In genomic region chr4:33262897-33263296, GRCm38 (mm10) we compare ENCODE assay signal across 24 mouse cellular contexts. TPM values are rescaled to one million over a fixed set of nuclear protein-coding genes. Genes with fewer than 3 reads are reported as not detected.
DNase-seq lines count a peak whose midpoint lies in the region; ATAC-seq and TF ChIP-seq lines count a peak whose summit lies in the region.
"Had no signal": no experiment of that assay in that cellular context is flagged by ENCODE, and none has a peak within 500 bp of the region (broad histone marks: within the 10 kb centered on the region; RNA-seq: fewer than 3 reads in every experiment).

No protein-coding gene starts in this region.

- no peak overlapping the region for H3K4me2 ChIP-seq in hindbrain, embryonic 12.5 days (replicated peaks)
- H3K4me2 ChIP-seq: embryonic facial prominence, embryonic 13.5 days; embryonic facial prominence, embryonic 15.5 days; forebrain, embryonic 12.5 days had no signal

- H3K27me3 ChIP-seq in hindbrain, embryonic 12.5 days, result no peaks in the 10 kb centered on the region
- H3K27me3 ChIP-seq: embryonic facial prominence, embryonic 13.5 days; embryonic facial prominence, embryonic 15.5 days; forebrain, embryonic 12.5 days had no signal

- in situ Hi-C loops in ES-E14 (cut with MboI; ENCODE audit: low sequenced_read_pairs in 2 of 2, unreplicated experiment in 2 of 2), result no loop called here

- H3K4me1 ChIP-seq in ES-E14 (ENCODE audit: control insufficient read depth in 2 of 2, insufficient read depth in 2 of 2, low read length in 2 of 2, poor library complexity in 1 of 2), result peaks cover 0 to 7% of the 10 kb centered on the region in 2 experiments; a peak in 2 of 4 replicates
- no peaks in the 10 kb centered on the region for H3K4me1 ChIP-seq in hindbrain, embryonic 12.5 days
- H3K4me1 ChIP-seq: forebrain, embryonic 12.5 days had no signal

- DNase-seq in 3T3-L1 (ENCODE audit: low read depth, low spot score) (peak; percentile 12), ES-E14 (ENCODE audit: low read depth, low spot score) (no peak), ZHBTc4 (ENCODE audit: low read depth, low spot score) (peak; percentile 52)
- DNase-seq in adrenal gland, postnatal 10 days, result no peak
- DNase-seq: adrenal gland, adult 2 months; adrenal gland, postnatal 14 days; adrenal gland, postnatal 36 days; cerebellum, adult 11-12 months; cerebellum, adult 2 months; cerebellum, adult 9-11 months; cerebellum, postnatal 14 days; cerebellum, postnatal 36 days; embryo, embryonic 11 days had no signal

- H3K9ac ChIP-seq in ES-E14 (ENCODE audit: insufficient read depth, low read depth, low read length, poor library complexity, severe bottlenecking), result no peak overlapping the region
- H3K9ac ChIP-seq in hindbrain, embryonic 12.5 days, result no peak overlapping the region
- H3K9ac ChIP-seq: embryonic facial prominence, embryonic 13.5 days; embryonic facial prominence, embryonic 15.5 days; forebrain, embryonic 12.5 days had no signal

- no peak overlapping the region for H3K4me3 ChIP-seq in ES-E14 (ENCODE audit: insufficient read depth in 1 of 2, low read depth in 1 of 2, low read length in 2 of 2, poor library complexity in 1 of 2, severe bottlenecking in 1 of 2)
- no peak overlapping the region for H3K4me3 ChIP-seq in hindbrain, embryonic 12.5 days
- H3K4me3 ChIP-seq: embryonic facial prominence, embryonic 13.5 days; embryonic facial prominence, embryonic 15.5 days; erythroblast, embryonic 14.5 days; forebrain, embryonic 10.5 days; forebrain, embryonic 12.5 days had no signal

- no peaks in the 10 kb centered on the region for H3K36me3 ChIP-seq in ES-E14 (ENCODE audit: control insufficient read depth, insufficient read depth, low read length, poor library complexity, severe bottlenecking)
- H3K36me3 ChIP-seq in hindbrain, embryonic 12.5 days, result no peaks in the 10 kb centered on the region
- H3K36me3 ChIP-seq: embryonic facial prominence, embryonic 13.5 days; embryonic facial prominence, embryonic 15.5 days; forebrain, embryonic 10.5 days; forebrain, embryonic 12.5 days had no signal

- no peak for ATAC-seq in hindbrain, embryonic 12.5 days (ENCODE audit: low FRiP score)
- ATAC-seq: forebrain, embryonic 14.5 days; forebrain, embryonic 16.5 days had no signal

- WGBS in hindbrain, embryonic 12.5 days, result 83% methylated on average over 1 of the region's 1 CpGs

- H3K27ac ChIP-seq in ES-E14 (ENCODE audit: insufficient read depth, low read depth, low read length, poor library complexity, severe bottlenecking), result no peak overlapping the region
- H3K27ac ChIP-seq in hindbrain, embryonic 12.5 days, result no peak overlapping the region
- H3K27ac ChIP-seq: embryonic facial prominence, embryonic 13.5 days; embryonic facial prominence, embryonic 15.5 days; forebrain, embryonic 10.5 days; forebrain, embryonic 12.5 days had no signal

- H3K9me3 ChIP-seq in ES-E14 (ENCODE audit: control insufficient read depth, insufficient read depth, low read depth, low read length), result no peaks in the 10 kb centered on the region
- H3K9me3 ChIP-seq in hindbrain, embryonic 12.5 days (replicated peaks), result no peaks in the 10 kb centered on the region; the same call in 1 of the 2 replicates
- H3K9me3 ChIP-seq: embryonic facial prominence, embryonic 15.5 days; forebrain, embryonic 10.5 days; forebrain, embryonic 12.5 days had no signal

TF ChIP-seq in ES-E14, 5 proteins besides CTCF, POLR2A, EP300 and RAD21:
- TF ChIP-seq ZNF384 (IDR thresholded peaks at IDR 0.05; ENCODE audit: low read depth, low read length) (no peak), MAFK (IDR thresholded peaks at IDR 0.05; ENCODE audit: insufficient read depth, low read depth, low read length) (peak; percentile 77)

RNA-seq across cellular contexts. Expression of gene Pnrc1, which starts 27.1 kb away (rescaled TPM):
- 25.8 and 26.7 TPM in 2 replicates for total RNA-seq in ES-E14 (2012; rRNA removed)
- 118 and 124 TPM in 2 replicates for polyA plus RNA-seq in hindbrain, embryonic 12.5 days (2016; fragmentation: Nextera tagmentation; extraction: Ambion mirVana)
- 100 to 1,000 TPM; 173 to 217 TPM for total RNA-seq in adrenal gland, postnatal 10 days (2021)

RNA-seq across cellular contexts. Expression of gene Rngtt, which starts 47.2 kb away (rescaled TPM):
- total RNA-seq in ES-E14 (2012; rRNA removed), result 23.5 and 25.4 TPM in 2 replicates
- 31.3 and 34.6 TPM in 2 replicates for polyA plus RNA-seq in hindbrain, embryonic 12.5 days (2016; fragmentation: Nextera tagmentation; extraction: Ambion mirVana)
- 10 to 100 TPM; 23.5 to 25.5 TPM for total RNA-seq in adrenal gland, postnatal 10 days (2021)

RNA-seq across cellular contexts. Expression of gene Srsf12, which starts 54.1 kb away (rescaled TPM):
- 1.6 and 2.9 TPM in 2 replicates for total RNA-seq in ES-E14 (2012; rRNA removed)
- polyA plus RNA-seq in hindbrain, embryonic 12.5 days (2016; fragmentation: Nextera tagmentation; extraction: Ambion mirVana), result 23.3 and 25.1 TPM in 2 replicates
- total RNA-seq in adrenal gland, postnatal 10 days (2021), result 1 to 10 TPM; 1.7 to 2.2 TPM
- total RNA-seq: common myeloid progenitor, adult 5-6 weeks; MEL had no signal
- polyA plus RNA-seq: C2C12; erythroblast, embryonic 14.5 days had no signal

Comparison
In these comparisons a context has a peak if more than half of its experiments do, and no peak if none do; other contexts are left out.
1. DNase-seq: peak in 3T3-L1 (single experiment) and ZHBTc4 (single experiment); none in ES-E14 (single experiment) and adrenal gland, postnatal 10 days (single experiment).